Mouse (Mus musculus): ENCODE data around the gene Cdip1.

DNA sequence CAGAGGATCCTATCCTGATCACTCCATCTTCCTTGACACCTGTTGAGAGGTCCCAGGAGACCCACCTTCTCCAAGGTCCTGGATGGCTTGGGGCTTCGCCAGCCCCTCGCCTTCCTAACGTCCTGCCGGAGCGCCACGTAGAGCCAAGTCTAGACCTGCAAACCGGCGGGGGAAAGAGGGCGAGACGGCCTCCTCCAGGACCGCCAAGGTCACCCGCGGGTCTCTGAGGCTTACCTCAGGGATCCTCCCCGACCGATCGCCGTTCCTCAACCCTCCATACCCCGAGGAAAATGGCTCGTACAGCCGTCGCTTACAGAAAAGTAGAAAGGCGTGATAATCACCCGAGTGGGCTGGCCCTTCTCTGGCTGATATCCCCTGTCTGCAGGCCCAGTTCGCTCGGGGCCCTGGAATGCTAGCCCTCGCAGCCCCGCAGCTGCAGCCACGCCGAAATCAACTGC lies 752 bp downstream of the Cdip1 start:
- TF ChIP-seq POLR2A (IDR thresholded peaks at IDR 0.05; ENCODE audit: borderline replicate concordance, extremely low read depth, insufficient read depth, insufficient read length, poor library complexity, severe bottlenecking) = no peak
- no peak for TF ChIP-seq CTCF (IDR thresholded peaks at IDR 0.05; ENCODE audit: borderline replicate concordance, extremely low read depth, insufficient read depth, insufficient read length)
